Mouse (Mus musculus) G1E (cell line): ENCODE data around the gene Nos1ap.

Experiments used
- CTCF ChIP-seq: IDR thresholded peaks from 2 replicates; pipeline ENCODE4 v1.5.1; 2012; ENCODE audit warnings: low read depth, low read length, inconsistent platforms, mixed read lengths
- TAL1 ChIP-seq: conservative IDR thresholded peaks from 2 replicates; pipeline ENCODE4 v1.6.1; 2012; ENCODE audit warnings: low read depth, low read length, inconsistent platforms, mixed read lengths

DNA sequence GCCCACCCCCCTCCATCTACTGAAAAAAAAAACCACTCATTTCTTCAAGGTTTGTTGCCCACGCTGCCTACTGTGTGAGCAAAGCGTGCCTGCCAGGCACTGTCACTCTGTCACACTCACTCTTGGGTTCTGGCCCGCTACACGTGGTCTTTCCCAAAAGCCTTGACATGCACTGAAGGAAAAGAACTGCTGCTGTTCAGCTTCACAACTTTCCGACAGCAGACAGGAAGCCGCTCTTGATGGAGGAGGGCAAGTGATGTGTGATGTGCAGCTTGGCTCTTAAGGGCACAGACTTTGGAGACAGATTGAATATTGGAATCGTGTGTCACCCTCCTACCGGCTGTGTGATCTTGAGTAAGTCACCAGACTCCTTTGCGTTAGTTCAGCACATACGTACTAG, 149.3 kb downstream of the Nos1ap start:
- TF ChIP-seq CTCF (no peak), TAL1 (no peak)
